Mouse (Mus musculus) skeletal muscle tissue, adult 2 months (tissue): ENCODE measurements at regions not wholly inside any gene's neighbourhood (a gene's known extent, or its start where the extent isn't known, plus 50 kb on each side); places are given as distances from the start of the nearest gene placed in this dataset.
"Not testable (repeated sequence)": the region's sequence is repeated elsewhere in the genome, so short reads cannot be mapped to it uniquely, and the experiment has no call there.

Source experiments
- DNase-seq: peaks from one replicate; pipeline ENCODE4 v3.0.0-alpha.2; 2012; ENCODE audit warnings: low read depth, low spot score

DNA sequence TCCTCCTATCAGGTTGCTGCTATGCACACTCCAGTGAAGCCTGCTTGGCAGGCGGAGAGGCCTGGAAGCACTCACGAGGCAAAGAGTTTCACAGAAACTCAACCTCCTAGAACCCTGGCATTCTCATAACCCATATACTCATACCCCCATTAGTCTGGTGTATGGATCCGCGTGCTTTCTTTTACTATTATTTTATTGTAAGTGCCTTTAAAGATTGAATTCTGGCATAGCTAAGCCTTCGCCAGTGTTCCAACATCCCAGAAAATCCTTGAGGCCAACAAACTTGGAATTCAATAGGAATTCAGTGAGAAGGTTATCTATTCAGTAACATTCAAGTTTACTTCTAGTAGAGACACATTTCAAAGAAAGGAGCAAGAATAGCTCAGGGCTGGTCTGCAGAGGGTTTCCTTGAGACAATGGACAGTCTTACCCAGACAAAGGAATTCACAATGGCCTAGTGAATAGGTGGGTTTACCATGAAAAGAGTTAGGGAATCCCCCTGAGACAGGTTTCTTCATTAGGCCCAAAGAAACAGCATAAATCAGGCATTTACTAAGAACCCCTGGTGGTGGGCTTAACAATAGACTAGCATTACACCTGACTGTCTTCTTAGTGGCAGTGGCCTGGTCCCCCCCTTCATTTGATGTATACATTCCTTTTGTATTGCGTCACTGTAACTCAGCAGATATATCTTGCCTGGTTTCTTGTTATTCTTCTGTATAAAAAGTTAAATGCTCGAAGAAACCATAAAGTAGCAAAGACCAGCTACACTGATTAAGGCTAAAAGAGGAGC is 80.8 kb upstream of the Gm15446 start:
- not testable (repeated sequence) for DNase-seq

DNA sequence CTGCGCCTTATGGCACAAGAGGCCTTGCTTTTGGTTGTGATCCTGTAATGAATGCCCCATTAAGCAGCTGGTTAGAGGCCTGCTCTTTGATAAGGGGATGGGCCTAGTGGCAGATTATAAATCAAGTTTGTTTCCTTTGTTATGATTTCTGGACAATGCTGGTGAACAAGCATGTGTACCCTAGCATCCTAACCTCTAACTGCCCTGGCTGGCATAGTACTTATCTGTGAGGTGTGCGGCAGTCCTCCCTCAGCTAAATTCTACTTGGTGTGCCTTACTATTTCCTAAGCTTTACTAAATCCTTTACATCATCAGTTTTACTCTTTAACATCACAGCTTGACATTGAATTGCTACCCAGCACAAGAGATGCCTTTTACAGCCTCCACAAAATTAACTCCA is 79.0 kb upstream of the Gm15446 start:
- DNase-seq: not testable (repeated sequence)

DNA sequence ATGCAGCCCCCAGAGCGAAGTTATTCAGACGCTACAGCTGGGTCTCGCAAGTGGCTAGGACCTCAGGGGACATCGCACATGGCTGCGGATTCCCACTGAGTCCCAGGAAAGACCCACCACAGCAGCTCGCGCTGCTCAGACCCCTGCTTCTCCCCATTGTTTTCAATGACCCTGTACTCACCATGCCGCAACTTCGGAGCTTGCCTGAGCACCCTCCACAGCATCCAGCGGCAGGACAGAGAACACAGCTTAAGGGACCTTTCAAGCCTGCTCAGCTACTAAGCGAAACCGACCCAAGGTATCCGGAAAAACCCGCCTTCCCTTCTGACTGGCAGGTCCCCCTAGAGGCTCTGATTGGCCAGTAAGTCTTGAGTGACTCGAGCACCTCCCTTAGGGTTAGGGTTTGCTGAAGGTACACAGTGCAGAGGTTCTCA is 78.4 kb upstream of the Gm15446 start:
- peak; percentile 15 for DNase-seq

DNA sequence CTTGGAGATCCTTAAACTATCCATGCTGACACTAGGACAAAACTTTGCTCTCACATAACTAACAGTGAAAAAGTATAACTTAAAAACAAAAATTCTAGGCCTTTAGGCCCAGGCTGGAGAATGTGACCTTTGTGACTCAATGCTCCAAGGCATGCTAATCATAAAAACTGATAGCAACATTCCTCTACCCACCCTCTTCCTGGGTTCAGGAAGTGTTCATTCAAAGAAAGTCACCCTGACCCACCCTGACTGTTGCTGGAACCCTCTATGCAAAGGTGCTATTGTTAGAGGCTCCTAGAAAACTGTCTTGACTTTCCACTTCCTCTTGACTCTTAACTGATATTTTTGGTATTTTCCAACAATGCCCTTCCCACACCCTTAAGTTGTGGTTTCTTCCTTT is 72.0 kb upstream of the Gm15446 start:
- DNase-seq: not testable (repeated sequence)

DNA sequence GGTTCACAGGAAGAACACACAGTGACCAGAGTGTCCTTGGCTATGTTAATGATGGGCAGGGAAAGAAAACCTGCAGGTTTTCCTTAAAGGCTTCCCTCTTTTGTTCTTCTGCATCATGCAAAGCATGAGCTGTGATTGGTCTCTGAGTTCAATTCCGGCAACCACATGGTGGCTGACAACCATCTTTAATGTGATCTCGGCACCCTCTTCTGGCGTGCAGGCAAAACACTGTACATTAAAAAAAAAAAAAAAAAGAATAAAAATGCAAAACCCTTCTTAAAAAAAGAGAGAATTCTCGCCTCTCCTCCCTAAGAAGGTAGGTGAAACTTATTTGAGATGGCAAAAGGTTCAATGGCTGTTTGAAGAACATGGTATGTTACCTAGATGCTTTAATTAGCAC is 62.8 kb upstream of the Gm15446 start:
- DNase-seq: no peak

DNA sequence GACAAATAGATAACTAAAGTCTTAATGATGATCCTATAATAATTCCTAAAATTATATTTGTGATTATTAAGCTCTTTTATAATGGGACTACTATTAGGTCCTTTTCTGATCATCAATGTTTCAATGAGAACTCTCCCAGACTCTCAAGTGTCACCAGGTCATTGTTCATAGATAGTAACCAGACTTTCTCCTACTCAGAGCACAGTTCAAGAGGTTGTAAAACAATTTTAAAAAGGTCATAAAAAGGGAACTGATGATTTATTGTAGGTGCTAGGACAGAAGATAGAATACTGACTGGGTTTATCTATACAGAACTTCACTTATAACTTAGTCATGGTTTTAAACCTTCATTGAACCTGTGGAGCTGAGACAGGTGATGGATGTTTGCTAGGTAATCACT is 58.7 kb upstream of the Gm15446 start:
- DNase-seq: not testable (repeated sequence)

DNA sequence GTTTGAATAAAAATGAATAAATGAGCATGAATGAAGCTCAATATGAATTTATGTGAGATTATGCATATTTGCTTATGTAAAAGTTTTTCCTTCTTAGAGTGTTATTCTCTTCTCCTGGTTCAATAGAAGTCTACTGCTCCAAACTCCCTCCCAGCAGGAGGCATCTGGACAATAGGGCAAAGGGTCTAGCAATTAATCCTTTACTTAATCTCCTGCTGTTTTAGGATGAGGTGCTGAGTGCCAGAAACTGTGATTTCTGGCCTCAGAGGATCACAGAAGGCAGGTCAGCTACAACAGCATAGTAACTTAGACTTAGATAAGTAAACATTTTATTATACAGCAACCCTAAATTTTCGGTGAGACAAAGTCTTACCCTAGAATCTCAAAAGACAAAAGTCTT is 57.6 kb upstream of the Gm15446 start:
- DNase-seq: no peak

DNA sequence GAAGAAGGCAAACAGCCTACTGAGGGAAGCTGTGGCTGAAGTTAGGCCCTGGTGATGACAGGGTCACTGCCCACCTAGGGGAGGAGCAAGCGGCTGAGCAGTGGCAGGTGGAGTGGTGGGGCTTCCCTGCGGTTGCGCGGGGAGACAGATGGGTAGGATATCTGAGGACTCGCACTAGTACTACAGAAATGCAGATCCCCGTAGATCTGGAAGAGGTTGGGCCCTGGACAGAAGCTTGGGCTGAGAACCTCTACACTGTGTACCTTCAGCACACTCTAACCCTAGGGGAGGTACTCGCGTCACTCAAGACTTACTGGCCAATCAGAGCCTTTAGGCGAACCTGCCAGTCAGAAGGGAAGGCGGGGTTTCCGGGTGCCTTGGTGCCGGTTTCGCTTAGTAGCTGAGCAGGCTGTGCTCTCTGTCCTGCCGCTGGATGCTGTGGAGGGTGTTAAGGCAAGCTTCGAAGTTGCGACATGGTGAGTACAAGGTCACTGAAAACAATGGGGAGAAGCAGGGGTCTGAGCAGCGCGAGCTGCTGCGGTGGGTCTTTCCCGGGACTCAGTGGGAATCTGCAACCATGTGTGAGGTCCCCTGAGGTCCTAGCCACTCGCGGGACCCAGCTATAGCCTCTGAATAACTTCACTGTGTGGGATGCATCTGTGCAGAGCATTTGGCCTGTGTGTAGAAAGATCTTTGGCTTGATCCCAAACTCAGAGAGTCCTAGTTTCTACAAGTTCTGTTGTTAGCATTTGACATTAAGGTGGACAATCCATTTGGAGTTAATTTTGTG is 56.7 kb upstream of the Gm15446 start:
- DNase-seq: peak; percentile 82

DNA sequence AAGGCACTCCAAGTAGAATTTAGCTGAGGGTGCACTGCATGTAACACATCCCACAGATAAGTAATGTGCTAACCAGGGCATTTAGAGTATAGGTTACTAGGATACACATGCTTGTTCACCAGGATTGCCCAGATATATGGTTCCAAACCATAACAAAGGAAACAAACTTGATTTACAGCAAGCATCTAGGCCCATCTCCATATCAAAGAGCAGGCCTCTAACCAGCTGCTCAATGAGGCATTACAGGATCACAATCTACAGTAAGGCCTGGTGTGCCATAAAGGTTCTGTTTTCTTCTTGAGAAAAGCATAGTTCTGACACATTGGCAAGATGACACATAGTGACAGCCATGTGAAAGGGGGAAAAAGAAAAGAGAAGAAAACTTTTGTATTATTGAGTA is 56.0 kb upstream of the Gm15446 start:
- DNase-seq: not testable (repeated sequence)
